Mouse (Mus musculus) macrophage (primary cell): Measurements from ENCODE around the gene Zfp207. TPM values are rescaled to one million over a fixed set of nuclear protein-coding genes. Genes with fewer than 3 reads are reported as not detected.
"Not testable (repeated sequence)": the region's sequence is repeated elsewhere in the genome, so short reads cannot be mapped to it uniquely, and the experiment has no call there.

Source experiments
- H3K27ac ChIP-seq: fragments of 350-480 bp; formaldehyde crosslinking; 2 replicates; pipeline ENCODE4 v1.9.0; 2021
- H3K36me3 ChIP-seq: fragments of 350-480 bp; formaldehyde crosslinking; 2 replicates; pipeline ENCODE4 v1.9.0; 2021; ENCODE audit errors: inconsistent target
- H3K4me3 ChIP-seq: fragments of 350-480 bp; formaldehyde crosslinking; 2 replicates; pipeline ENCODE4 v1.9.0; 2021; ENCODE audit errors: inconsistent target
- H3K79me2 ChIP-seq: fragments of 350-480 bp; formaldehyde crosslinking; 2 replicates; pipeline ENCODE4 v1.9.0; 2021; ENCODE audit errors: inconsistent target
- WGBS: methylation state at CpG from one replicate; pipeline ENCODE4 v1.1.7; 2026; ENCODE audit warnings: inconsistent platforms; ENCODE audit not compliant: missing documents; 5-methylcytosine and 5-hydroxymethylcytosine counted together
- polyA plus RNA-seq: library from polyadenylated mRNA; stranded (reverse); fragments of 250-400 nt; gene quantifications from 3 replicates; pipeline ENCODE4 v1.2.4, GENCODE M21; 2018; ENCODE audit warnings: inconsistent platforms

Zfp207 gene
- polyA plus RNA-seq, 1 experiment from 2014 or later, result 123 TPM

DNA sequence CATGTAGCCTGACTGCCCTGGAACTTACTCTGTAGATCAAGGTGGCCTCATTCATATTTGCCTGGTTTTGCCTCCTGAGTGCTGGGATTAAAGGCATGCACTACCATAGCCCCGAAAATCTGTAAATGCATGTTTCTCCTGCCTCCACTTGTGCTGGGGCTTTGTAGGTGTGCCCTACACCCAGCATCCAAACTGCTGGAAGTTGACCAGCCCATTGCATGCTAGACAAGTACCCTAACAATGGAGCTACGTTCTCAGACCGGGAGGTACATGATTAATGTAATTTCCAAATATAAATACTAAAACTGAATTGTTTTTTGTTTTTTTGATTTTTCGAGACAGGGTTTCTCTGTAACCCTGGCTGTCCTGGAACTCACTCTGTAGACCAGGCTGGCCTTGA, 2.0 kb downstream of the Zfp207 start:
- Histone ChIP-seq H3K79me2 (peaks cover 70% of the 10 kb centered on the region), H3K4me3 (peak overlapping the region; percentile 100), H3K36me3 (peaks cover 21% of the 10 kb centered on the region; the same call in 1 of the 2 replicates), H3K27ac (no peak overlapping the region)
- 24% methylated on average over 4 of the region's 4 CpGs for WGBS

GRCm38 (mm10) chr11:80386790-80387189, 3.7 kb downstream of the Zfp207 start:
- H3K79me2 ChIP-seq, result peaks cover 88% of the 10 kb centered on the region
- no peak overlapping the region for H3K27ac ChIP-seq
- H3K36me3 ChIP-seq, result peaks cover 39% of the 10 kb centered on the region
- H3K4me3 ChIP-seq, result no peak overlapping the region
- WGBS, result 68% methylated on average over 2 of the region's 2 CpGs

DNA sequence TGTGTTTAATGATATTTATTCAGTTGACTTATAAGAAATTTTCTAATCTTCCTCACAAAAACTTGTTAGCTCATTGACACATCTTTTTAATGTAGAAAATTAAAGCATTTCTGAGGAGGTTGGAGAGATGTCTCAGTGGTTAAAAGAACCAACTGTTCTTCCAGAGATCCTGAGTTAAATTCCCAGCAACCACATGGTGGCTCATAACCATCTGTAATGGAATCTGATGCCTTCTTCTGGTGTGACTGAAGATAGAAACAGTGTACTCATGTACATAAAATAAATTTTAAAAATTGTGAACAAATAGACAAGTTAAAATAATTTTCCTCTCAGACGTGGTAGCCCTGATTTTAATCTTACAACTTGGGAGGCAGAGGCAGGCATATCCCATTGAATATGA, 6.8 kb downstream of the Zfp207 start:
- 100% methylated on average over 1 of the region's 1 CpGs for WGBS

GRCm38 (mm10) chr11:80391407-80392120, 8.5 kb downstream of the Zfp207 start:
- 86% methylated on average over 2 of the region's 2 CpGs for WGBS
- H3K79me2 ChIP-seq, result peaks cover 100% of the 10 kb centered on the region
- H3K36me3 ChIP-seq, result peaks cover 83% of the 10 kb centered on the region
- no peak overlapping the region for H3K27ac ChIP-seq
- H3K4me3 ChIP-seq, result no peak overlapping the region

More for the DNA sequence above, 6.8 kb downstream of the Zfp207 start:
- Histone ChIP-seq H3K4me3 (no peak overlapping the region), H3K79me2 (peaks cover 100% of the 10 kb centered on the region), H3K27ac (no peak overlapping the region), H3K36me3 (peaks cover 67% of the 10 kb centered on the region)

GRCm38 (mm10) chr11:80395930-80396329, 12.9 kb downstream of the Zfp207 start:
- 89% methylated on average over 3 of the region's 3 CpGs for WGBS
- H3K79me2 ChIP-seq, result peaks cover 100% of the 10 kb centered on the region
- no peak overlapping the region for H3K27ac ChIP-seq
- peaks cover 91% of the 10 kb centered on the region for H3K36me3 ChIP-seq
- H3K4me3 ChIP-seq, result no peak overlapping the region

GRCm38 (mm10) chr11:80396617-80397016, 13.5 kb downstream of the Zfp207 start:
- Histone ChIP-seq H3K36me3 (peaks cover 86% of the 10 kb centered on the region), H3K79me2 (peaks cover 100% of the 10 kb centered on the region)
- WGBS, result 91% methylated on average over 4 of the region's 4 CpGs

DNA sequence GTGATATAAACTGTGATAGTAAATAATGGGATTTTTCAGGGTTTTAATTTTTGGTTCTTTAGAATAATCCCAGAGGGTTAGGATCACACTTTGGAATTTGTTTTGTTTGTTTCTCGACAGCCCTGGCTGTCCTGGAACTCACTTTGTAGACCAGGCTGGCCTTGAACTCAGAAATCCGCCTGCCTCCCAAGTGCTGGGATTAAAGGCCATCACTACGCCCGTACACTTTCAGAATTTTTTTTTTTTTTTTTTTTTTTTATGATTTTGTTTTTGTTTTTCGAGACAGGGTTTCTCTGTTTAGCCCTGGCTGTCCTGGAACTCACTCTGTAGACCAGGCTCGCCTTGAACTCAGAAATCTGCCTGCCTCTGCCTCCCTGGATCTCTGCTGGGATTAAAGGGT, 24.8 kb downstream of the Zfp207 start:
- not testable (repeated sequence) for H3K27ac ChIP-seq, H3K4me3 ChIP-seq, H3K79me2 ChIP-seq
- H3K36me3 ChIP-seq, result peaks cover 39% of the 10 kb centered on the region
- WGBS, result 94% methylated on average over 3 of the region's 6 CpGs

More at GRCm38 (mm10) chr11:80396617-80397016, 13.5 kb downstream of the Zfp207 start:
- Histone ChIP-seq H3K27ac (no peak overlapping the region), H3K4me3 (no peak overlapping the region)

DNA sequence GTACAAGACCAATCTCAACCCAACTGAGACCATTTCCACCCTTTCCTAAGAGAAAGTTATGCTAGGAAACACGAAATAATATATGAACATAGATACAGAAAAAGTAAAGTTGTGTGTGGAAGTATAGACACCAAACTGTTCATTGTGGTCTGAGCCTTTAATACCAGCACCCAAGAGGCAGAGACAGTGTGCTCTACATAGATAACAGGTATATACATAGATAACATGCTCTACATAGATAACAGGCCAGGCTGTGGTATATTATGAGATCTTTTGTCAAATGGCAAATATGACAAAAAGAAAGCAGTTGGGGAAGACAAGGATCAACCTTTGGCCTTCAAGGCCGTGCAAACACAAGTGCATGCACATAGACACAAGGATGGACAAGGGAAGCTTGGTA, 27.3 kb downstream of the Zfp207 start:
- Histone ChIP-seq H3K36me3 (peaks cover 30% of the 10 kb centered on the region; the same call in 1 of the 2 replicates), H3K4me3 (no peak overlapping the region), H3K79me2 (no peaks in the 10 kb centered on the region), H3K27ac (no peak overlapping the region)
- WGBS, result 89% methylated on average over 1 of the region's 2 CpGs

- Histone ChIP-seq H3K36me3 (peaks cover 14% of the 10 kb centered on the region; the same call in 1 of the 2 replicates), H3K27ac (no peak overlapping the region), H3K4me3 (no peak overlapping the region), H3K79me2 (no peaks in the 10 kb centered on the region)
- 66% methylated on average over 5 of the region's 5 CpGs for WGBS
Measured at GRCm38 (mm10) chr11:80417085-80417484, 34.0 kb downstream of the Zfp207 start.

- Histone ChIP-seq H3K36me3 (0 out of 2 replicates have a peak, but pooled peaks cover 9% of the 10 kb centered on the region), H3K79me2 (no peaks in the 10 kb centered on the region), H3K4me3 (no peak overlapping the region), H3K27ac (no peak overlapping the region)
- 80% methylated on average over 1 of the region's 1 CpGs for WGBS
Measured at GRCm38 (mm10) chr11:80419743-80420142, 36.7 kb downstream of the Zfp207 start.

- no peak overlapping the region for H3K4me3 ChIP-seq
- no peaks in the 10 kb centered on the region for H3K79me2 ChIP-seq
- 0 out of 2 replicates have a peak, but pooled peaks cover 3% of the 10 kb centered on the region for H3K36me3 ChIP-seq
- 39% methylated on average over 2 of the region's 2 CpGs for WGBS
- no peak overlapping the region for H3K27ac ChIP-seq
Measured at GRCm38 (mm10) chr11:80420202-80420984, 37.3 kb downstream of the Zfp207 start.

DNA sequence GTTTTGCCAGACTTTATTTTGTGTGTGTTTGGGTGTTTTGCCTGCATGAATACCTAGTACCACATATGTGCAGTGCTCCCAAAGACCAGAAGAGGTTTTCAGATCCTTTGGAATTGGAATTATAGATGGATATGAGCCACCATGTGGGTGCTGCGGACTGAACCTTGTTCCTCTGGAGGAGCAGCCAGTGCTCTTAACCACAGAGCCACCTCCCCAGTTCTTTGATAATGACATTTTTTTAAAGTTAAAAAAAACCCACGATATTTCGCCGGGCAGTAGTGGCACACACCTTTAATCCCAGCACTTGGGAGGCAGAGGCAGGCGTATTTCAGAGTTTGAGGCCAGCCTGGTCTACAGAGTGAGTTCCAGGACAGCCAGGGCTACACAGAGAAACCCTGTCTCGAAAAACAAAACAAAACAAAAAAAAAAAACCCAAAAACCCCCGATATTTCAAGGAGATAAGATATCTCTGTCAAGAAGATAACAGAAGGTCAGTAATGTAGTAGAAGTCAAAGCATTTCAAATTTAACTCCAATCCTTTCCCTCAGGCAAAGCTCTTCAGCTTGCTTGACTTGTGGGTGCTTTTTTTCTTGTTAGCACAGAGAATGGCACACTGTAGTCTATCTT, 38.5 kb downstream of the Zfp207 start:
- Histone ChIP-seq H3K4me3 (no peak overlapping the region), H3K79me2 (no peaks in the 10 kb centered on the region), H3K27ac (no peak overlapping the region), H3K36me3 (no peaks in the 10 kb centered on the region)
- 93% methylated on average over 7 of the region's 7 CpGs for WGBS

GRCm38 (mm10) chr11:80424691-80425090, 41.6 kb downstream of the Zfp207 start:
- no peaks in the 10 kb centered on the region for H3K36me3 ChIP-seq
- H3K27ac ChIP-seq, result no peak overlapping the region
- peaks cover 9% of the 10 kb centered on the region for H3K79me2 ChIP-seq
- 88% methylated on average over 2 of the region's 2 CpGs for WGBS
- H3K4me3 ChIP-seq, result no peak overlapping the region

GRCm38 (mm10) chr11:80425247-80425778, 42.2 kb downstream of the Zfp207 start:
- Histone ChIP-seq H3K4me3 (no peak overlapping the region), H3K27ac (no peak overlapping the region), H3K36me3 (no peaks in the 10 kb centered on the region), H3K79me2 (peaks cover 15% of the 10 kb centered on the region)
- WGBS, result 66% methylated on average over 5 of the region's 5 CpGs
